Mouse (Mus musculus) adrenal gland, postnatal 14 days (tissue): ENCODE data around the gene Kcnq5. TPM values are rescaled to one million over a fixed set of nuclear protein-coding genes. Genes with fewer than 3 reads are reported as not detected.
"Not testable (repeated sequence)": the region's sequence is repeated elsewhere in the genome, so short reads cannot be mapped to it uniquely, and the experiment has no call there.

Experiments used
- DNase-seq: peaks from one replicate; pipeline ENCODE4 v3.0.0; 2021; ENCODE audit warnings: mixed read lengths
- total RNA-seq: library from RNA; stranded (reverse); gene quantifications from 2 replicates; pipeline ENCODE4 v1.2.3, GENCODE M21; 2021

Kcnq5 gene
- total RNA-seq, 1 experiment from 2014 or later, result 1.3 TPM

GRCm38 (mm10) chr1:21634013-21634412 lies 327.7 kb downstream of the Kcnq5 start:
- DNase-seq, result no peak

GRCm38 (mm10) chr1:21622455-21622854 lies 339.3 kb downstream of the Kcnq5 start:
- no peak for DNase-seq

GRCm38 (mm10) chr1:21622039-21622438 lies 339.7 kb downstream of the Kcnq5 start:
- DNase-seq, result no peak

- DNase-seq, result no peak
Measured at GRCm38 (mm10) chr1:21618712-21619111, 343.0 kb downstream of the Kcnq5 start.

- DNase-seq, result no peak
Measured at GRCm38 (mm10) chr1:21616666-21617065, 345.1 kb downstream of the Kcnq5 start.

GRCm38 (mm10) chr1:21613933-21614332 lies 347.8 kb downstream of the Kcnq5 start:
- no peak for DNase-seq

GRCm38 (mm10) chr1:21604003-21604402 lies 357.7 kb downstream of the Kcnq5 start:
- no peak for DNase-seq

GRCm38 (mm10) chr1:21602567-21602966 lies 359.2 kb downstream of the Kcnq5 start:
- no peak for DNase-seq

- no peak for DNase-seq
Measured at GRCm38 (mm10) chr1:21600606-21601005, 361.1 kb downstream of the Kcnq5 start.

- DNase-seq, result no peak
Measured at GRCm38 (mm10) chr1:21593872-21594271, 367.9 kb downstream of the Kcnq5 start.

- not testable (repeated sequence) for DNase-seq
Measured at GRCm38 (mm10) chr1:21567397-21567796, 394.3 kb downstream of the Kcnq5 start.

- no peak for DNase-seq
Measured at GRCm38 (mm10) chr1:21554630-21555029, 407.1 kb downstream of the Kcnq5 start.

- no peak for DNase-seq
Measured at GRCm38 (mm10) chr1:21552715-21553114, 409.0 kb downstream of the Kcnq5 start.

GRCm38 (mm10) chr1:21543909-21544308 lies 417.8 kb downstream of the Kcnq5 start:
- no peak for DNase-seq

- no peak for DNase-seq
Measured at GRCm38 (mm10) chr1:21539486-21539885, 422.3 kb downstream of the Kcnq5 start.

- no peak for DNase-seq
Measured at GRCm38 (mm10) chr1:21530823-21531222, 430.9 kb downstream of the Kcnq5 start.

GRCm38 (mm10) chr1:21521995-21522394 lies 439.7 kb downstream of the Kcnq5 start:
- no peak for DNase-seq

GRCm38 (mm10) chr1:21521475-21521874 lies 440.3 kb downstream of the Kcnq5 start:
- DNase-seq, result no peak

- DNase-seq, result no peak
Measured at GRCm38 (mm10) chr1:21520116-21520645, 441.6 kb downstream of the Kcnq5 start.

- no peak for DNase-seq
Measured at GRCm38 (mm10) chr1:21506665-21507064, 455.1 kb downstream of the Kcnq5 start.

GRCm38 (mm10) chr1:21499815-21500534 lies 461.8 kb downstream of the Kcnq5 start:
- no peak for DNase-seq

GRCm38 (mm10) chr1:21496307-21496706 lies 465.4 kb downstream of the Kcnq5 start:
- no peak for DNase-seq

GRCm38 (mm10) chr1:21488645-21489044 lies 473.1 kb downstream of the Kcnq5 start:
- DNase-seq, result no peak

GRCm38 (mm10) chr1:21486266-21486665 lies 475.5 kb downstream of the Kcnq5 start:
- DNase-seq, result no peak
